12 mouse cellular contexts compared by ENCODE assay signal in genomic region chr2:160850360-160850759, GRCm38 (mm10). TPM values are rescaled to one million over a fixed set of nuclear protein-coding genes. Genes with fewer than 3 reads are reported as not detected.
"Had no signal": no experiment of that assay in that cellular context is flagged by ENCODE, and none has a peak within 500 bp of the region (broad histone marks: within the 10 kb centered on the region; RNA-seq: fewer than 3 reads in every experiment).

No protein-coding gene starts in this region.

- DNase-seq: kidney, postnatal 10 days; kidney, postnatal 4 days; lung, postnatal 36 days; right cerebral cortex, adult 18-20 months; right cerebral cortex, postnatal 25 days; thymus, postnatal 36 days had no signal

- ATAC-seq: midbrain, embryonic 13.5 days had no signal

- H3K4me2 ChIP-seq: liver, embryonic 15.5 days; lung, embryonic 15.5 days; midbrain, embryonic 13.5 days had no signal

- H3K4me1 ChIP-seq: limb, embryonic 10.5 days; liver, embryonic 15.5 days; lung, embryonic 15.5 days; midbrain, embryonic 13.5 days had no signal

- H3K9ac ChIP-seq: liver, embryonic 15.5 days; lung, embryonic 15.5 days; midbrain, embryonic 13.5 days had no signal

- H3K4me3 ChIP-seq: left cerebral cortex, adult 2 months; limb, embryonic 10.5 days; liver, embryonic 15.5 days; lung, embryonic 15.5 days; midbrain, embryonic 13.5 days had no signal

- H3K27ac ChIP-seq: limb, embryonic 10.5 days; liver, embryonic 15.5 days; lung, embryonic 15.5 days; midbrain, embryonic 13.5 days had no signal

- H3K36me3 ChIP-seq: limb, embryonic 10.5 days; liver, embryonic 15.5 days; lung, embryonic 15.5 days; midbrain, embryonic 13.5 days had no signal

- H3K27me3 ChIP-seq: liver, embryonic 15.5 days; lung, embryonic 15.5 days; midbrain, embryonic 13.5 days had no signal

- H3K9me3 ChIP-seq: limb, embryonic 10.5 days; liver, embryonic 15.5 days; lung, embryonic 15.5 days; midbrain, embryonic 13.5 days had no signal

RNA-seq across cellular contexts. Expression of gene Lpin3, which starts 30.1 kb away (rescaled TPM):
- total RNA-seq: megakaryocyte progenitor cell, adult 5-6 weeks had no signal
